Mouse (Mus musculus) embryonic facial prominence, embryonic 12.5 days (tissue): ENCODE measurements around the gene Dab1. TPM values are rescaled to one million over a fixed set of nuclear protein-coding genes. Genes with fewer than 3 reads are reported as not detected.

Source experiments
- ATAC-seq: fragments of 200-750 bp; cut with Nextera tagmentation; 2 replicates; pipeline ENCODE4 v1.8.0; 2017; ENCODE audit not compliant: insufficient number of reproducible peaks, insufficient read depth, low FRiP score, low TSS enrichment
- H3K27ac ChIP-seq: fragments of 300-500 bp; sonication (generic); 2 replicates; pipeline ENCODE4 v1.5.1; 2016; ENCODE audit warnings: mild to moderate bottlenecking
- H3K27me3 ChIP-seq: fragments of 300-500 bp; sonication (generic); 2 replicates; pipeline ENCODE4 v1.6.1; 2016; ENCODE audit warnings: mild to moderate bottlenecking, moderate library complexity
- H3K36me3 ChIP-seq: fragments of 300-500 bp; sonication (generic); 2 replicates; pipeline ENCODE4 v1.6.1; 2016; ENCODE audit warnings: mild to moderate bottlenecking
- H3K4me1 ChIP-seq: fragments of 300-500 bp; sonication (generic); 2 replicates; pipeline ENCODE4 v1.6.1; 2016
- H3K4me2 ChIP-seq: fragments of 300-500 bp; sonication (generic); replicated peaks from 2 replicates; pipeline ENCODE4 v1.6.1; 2016; ENCODE audit warnings: mild to moderate bottlenecking, moderate library complexity
- H3K4me3 ChIP-seq: fragments of 300-500 bp; sonication (generic); 2 replicates; pipeline ENCODE4 v1.5.1; 2016; ENCODE audit warnings: mild to moderate bottlenecking
- H3K9ac ChIP-seq: fragments of 300-500 bp; sonication (generic); 2 replicates; pipeline ENCODE4 v1.6.1; 2016; ENCODE audit warnings: mild to moderate bottlenecking, moderate library complexity
- H3K9me3 ChIP-seq: fragments of 300-500 bp; sonication (generic); 2 replicates; pipeline ENCODE4 v1.6.1; 2016; ENCODE audit warnings: mild to moderate bottlenecking, moderate library complexity
- WGBS: fragments of 180-500 bp; shearing (Covaris S2); methylation state at CpG from one replicate; pipeline ENCODE4 v1.1.7; 2016; 5-methylcytosine and 5-hydroxymethylcytosine counted together
- polyA plus RNA-seq: library from polyadenylated mRNA; unstranded; fragments of >200 nt; fragmentation: Nextera tagmentation; extraction: Ambion mirVana; gene quantifications from 2 replicates; pipeline ENCODE4 v1.2.1, GENCODE M21; 2016

Gene Dab1
- polyA plus RNA-seq, 1 experiment from 2014 or later = 23.7 TPM

GRCm38 (mm10) chr4:104366894-104367740 lies 748.0 kb downstream of the Dab1 start:
- Histone ChIP-seq H3K4me3 (peak overlapping the region; percentile 63), H3K27me3 (peaks cover 65% of the 10 kb centered on the region)
- under 1% methylated on average over 77 of the region's 94 CpGs for WGBS

GRCm38 (mm10) chr4:104367741-104368411 lies 748.7 kb downstream of the Dab1 start:
- H3K4me2 ChIP-seq = peak overlapping the region; percentile 94
- H3K27ac ChIP-seq = 0 out of 2 replicates have a peak overlapping the region, but pooled peaks have one; percentile 54
- peak; percentile 12 for ATAC-seq
- H3K36me3 ChIP-seq = no peaks in the 10 kb centered on the region
- peak overlapping the region; percentile 63 for H3K4me3 ChIP-seq
- H3K4me1 ChIP-seq = peaks cover 16% of the 10 kb centered on the region; the same call in 1 of the 2 replicates
- WGBS = under 1% methylated on average over 32 of the region's 48 CpGs
- H3K9ac ChIP-seq = peak overlapping the region; percentile 62
- H3K27me3 ChIP-seq = peaks cover 65% of the 10 kb centered on the region
- no peaks in the 10 kb centered on the region for H3K9me3 ChIP-seq

More at GRCm38 (mm10) chr4:104366894-104367740, 748.0 kb downstream of the Dab1 start:
- Histone ChIP-seq H3K9me3 (no peaks in the 10 kb centered on the region), H3K36me3 (no peaks in the 10 kb centered on the region), H3K4me1 (peaks cover 16% of the 10 kb centered on the region; the same call in 1 of the 2 replicates), H3K4me2 (peak overlapping the region; percentile 94), H3K27ac (peak overlapping the region; percentile 54; the same call in 1 of the 2 replicates), H3K9ac (peak overlapping the region; percentile 62)
- peak; percentile 87 for ATAC-seq

- 0 out of 2 replicates have a peak overlapping the region, but pooled peaks have one; percentile 11 for H3K27ac ChIP-seq
- peak overlapping the region; percentile 94 for H3K4me2 ChIP-seq
- under 1% methylated on average over 20 of the region's 20 CpGs for WGBS
- H3K9ac ChIP-seq = peak overlapping the region; percentile 30
- peak overlapping the region; percentile 63 for H3K4me3 ChIP-seq
- H3K27me3 ChIP-seq = peaks cover 65% of the 10 kb centered on the region
- ATAC-seq = no peak
- H3K4me1 ChIP-seq = peaks cover 16% of the 10 kb centered on the region; the same call in 1 of the 2 replicates
- H3K36me3 ChIP-seq = no peaks in the 10 kb centered on the region
- no peaks in the 10 kb centered on the region for H3K9me3 ChIP-seq
Measured at GRCm38 (mm10) chr4:104368561-104369021, 749.4 kb downstream of the Dab1 start.

GRCm38 (mm10) chr4:104369091-104369490 lies 749.9 kb downstream of the Dab1 start:
- Histone ChIP-seq H3K4me2 (peak overlapping the region; percentile 94), H3K4me1 (peaks cover 16% of the 10 kb centered on the region; the same call in 1 of the 2 replicates), H3K9me3 (no peaks in the 10 kb centered on the region), H3K9ac (no peak overlapping the region; the same call in 1 of the 2 replicates), H3K4me3 (peak overlapping the region; percentile 63), H3K36me3 (no peaks in the 10 kb centered on the region), H3K27me3 (peaks cover 64% of the 10 kb centered on the region), H3K27ac (no peak overlapping the region)
- WGBS = under 1% methylated on average over 7 of the region's 7 CpGs
- no peak for ATAC-seq

- no peak overlapping the region for H3K4me3 ChIP-seq
- H3K9me3 ChIP-seq = no peaks in the 10 kb centered on the region
- no peak overlapping the region for H3K9ac ChIP-seq
- peaks cover 48% of the 10 kb centered on the region for H3K27me3 ChIP-seq
- H3K36me3 ChIP-seq = no peaks in the 10 kb centered on the region
- no peak overlapping the region for H3K27ac ChIP-seq
- 82% methylated on average over 8 of the region's 8 CpGs for WGBS
- H3K4me1 ChIP-seq = peaks cover 16% of the 10 kb centered on the region; the same call in 1 of the 2 replicates
- H3K4me2 ChIP-seq = no peak overlapping the region
- no peak for ATAC-seq
Measured at GRCm38 (mm10) chr4:104371136-104371535, 752.0 kb downstream of the Dab1 start.

GRCm38 (mm10) chr4:104374191-104374590 lies 755.0 kb downstream of the Dab1 start:
- WGBS = 56% methylated on average over 1 of the region's 1 CpGs
- Histone ChIP-seq H3K4me3 (no peak overlapping the region), H3K9ac (no peak overlapping the region), H3K9me3 (no peaks in the 10 kb centered on the region), H3K36me3 (no peaks in the 10 kb centered on the region), H3K27ac (no peak overlapping the region), H3K27me3 (peaks cover 20% of the 10 kb centered on the region), H3K4me2 (no peak overlapping the region), H3K4me1 (0 out of 2 replicates have a peak, but pooled peaks cover 4% of the 10 kb centered on the region)
- no peak for ATAC-seq

GRCm38 (mm10) chr4:104384704-104385103 lies 765.5 kb downstream of the Dab1 start:
- Histone ChIP-seq H3K4me3 (no peak overlapping the region), H3K27me3 (no peaks in the 10 kb centered on the region), H3K4me1 (0 out of 2 replicates have a peak, but pooled peaks cover 3% of the 10 kb centered on the region), H3K9ac (no peak overlapping the region), H3K27ac (no peak overlapping the region), H3K9me3 (no peaks in the 10 kb centered on the region), H3K36me3 (no peaks in the 10 kb centered on the region), H3K4me2 (no peak overlapping the region)
- no peak for ATAC-seq
- WGBS = 63% methylated on average over 7 of the region's 7 CpGs

- Histone ChIP-seq H3K27me3 (no peaks in the 10 kb centered on the region), H3K9me3 (no peaks in the 10 kb centered on the region), H3K9ac (no peak overlapping the region), H3K27ac (no peak overlapping the region), H3K4me1 (0 out of 2 replicates have a peak, but pooled peaks cover 3% of the 10 kb centered on the region), H3K36me3 (no peaks in the 10 kb centered on the region), H3K4me2 (no peak overlapping the region), H3K4me3 (no peak overlapping the region)
- ATAC-seq = no peak
- WGBS = 25% methylated on average over 5 of the region's 5 CpGs
Measured at GRCm38 (mm10) chr4:104385272-104385671, 766.1 kb downstream of the Dab1 start.

- Histone ChIP-seq H3K27ac (no peak overlapping the region), H3K4me1 (no peaks in the 10 kb centered on the region), H3K9ac (no peak overlapping the region), H3K4me2 (no peak overlapping the region), H3K27me3 (no peaks in the 10 kb centered on the region), H3K36me3 (no peaks in the 10 kb centered on the region), H3K4me3 (no peak overlapping the region), H3K9me3 (no peaks in the 10 kb centered on the region)
- 76% methylated on average over 3 of the region's 3 CpGs for WGBS
- no peak for ATAC-seq
Measured at GRCm38 (mm10) chr4:104395515-104395914, 776.4 kb downstream of the Dab1 start.

- Histone ChIP-seq H3K27me3 (no peaks in the 10 kb centered on the region), H3K9ac (no peak overlapping the region), H3K4me2 (no peak overlapping the region), H3K27ac (no peak overlapping the region), H3K9me3 (no peaks in the 10 kb centered on the region), H3K4me1 (no peaks in the 10 kb centered on the region), H3K36me3 (no peaks in the 10 kb centered on the region), H3K4me3 (no peak overlapping the region)
- ATAC-seq = no peak
- 84% methylated on average over 5 of the region's 5 CpGs for WGBS
Measured at GRCm38 (mm10) chr4:104396095-104396494, 776.9 kb downstream of the Dab1 start.

GRCm38 (mm10) chr4:104399106-104399730 lies 780.1 kb downstream of the Dab1 start:
- Histone ChIP-seq H3K4me3 (no peak overlapping the region), H3K9me3 (no peaks in the 10 kb centered on the region), H3K36me3 (no peaks in the 10 kb centered on the region), H3K27ac (no peak overlapping the region), H3K4me1 (no peaks in the 10 kb centered on the region), H3K27me3 (no peaks in the 10 kb centered on the region), H3K9ac (no peak overlapping the region), H3K4me2 (no peak overlapping the region; the same call in 1 of the 2 replicates)
- peak; percentile 35; the same call in 1 of the 2 replicates for ATAC-seq
- WGBS = 29% methylated on average over 9 of the region's 9 CpGs
